Mouse (Mus musculus) embryo, embryonic 11.5 days (tissue): ENCODE results near the gene Epb41l3.

ENCODE experiments used
- DNase-seq: peaks from one replicate; pipeline ENCODE4 v3.0.0-alpha.2; 2012; ENCODE audit warnings: low read depth, low spot score

Epb41l3 gene

DNA sequence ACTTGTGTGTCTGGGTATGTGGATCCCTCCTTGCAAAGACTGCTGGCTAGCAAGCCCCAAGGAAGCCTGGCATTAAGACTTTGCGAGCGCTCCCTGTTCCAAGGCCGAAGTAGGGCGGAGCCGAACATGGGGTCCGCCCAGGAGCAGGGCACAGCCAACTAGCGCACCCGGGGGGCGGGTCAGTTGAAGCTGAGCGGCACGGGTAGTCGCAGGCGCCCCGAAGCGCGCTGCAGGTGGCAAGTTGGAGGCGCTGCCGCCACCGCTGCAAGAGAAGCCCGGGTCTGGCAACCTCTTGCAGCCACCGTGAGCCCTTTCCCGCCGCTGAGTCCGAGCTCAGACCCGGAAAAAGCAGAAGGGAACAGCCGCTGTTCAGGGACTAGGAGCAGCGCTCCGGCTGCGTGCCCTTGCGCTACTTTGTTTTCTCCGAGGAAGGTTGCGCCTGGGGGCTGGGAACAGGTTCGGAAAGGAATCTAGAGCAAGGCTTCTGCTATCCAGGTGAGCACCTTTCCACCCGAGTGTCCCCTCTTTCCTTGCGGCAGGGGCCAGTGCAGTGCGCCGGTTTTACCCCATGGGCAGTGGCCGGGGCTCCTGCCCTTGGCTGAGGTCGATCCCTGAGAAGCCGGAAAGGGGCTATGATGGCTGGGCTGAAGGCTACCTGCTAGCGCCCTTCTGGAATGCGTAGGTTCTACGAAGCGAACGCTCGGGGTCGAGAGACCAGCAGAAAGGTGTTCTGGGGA is at the start of gene Epb41l3:
Gene Epb41l3 (plus strand): TSS at position 183 of the 737 bp plus-strand sequence.
- peak; percentile 56 for DNase-seq

DNA sequence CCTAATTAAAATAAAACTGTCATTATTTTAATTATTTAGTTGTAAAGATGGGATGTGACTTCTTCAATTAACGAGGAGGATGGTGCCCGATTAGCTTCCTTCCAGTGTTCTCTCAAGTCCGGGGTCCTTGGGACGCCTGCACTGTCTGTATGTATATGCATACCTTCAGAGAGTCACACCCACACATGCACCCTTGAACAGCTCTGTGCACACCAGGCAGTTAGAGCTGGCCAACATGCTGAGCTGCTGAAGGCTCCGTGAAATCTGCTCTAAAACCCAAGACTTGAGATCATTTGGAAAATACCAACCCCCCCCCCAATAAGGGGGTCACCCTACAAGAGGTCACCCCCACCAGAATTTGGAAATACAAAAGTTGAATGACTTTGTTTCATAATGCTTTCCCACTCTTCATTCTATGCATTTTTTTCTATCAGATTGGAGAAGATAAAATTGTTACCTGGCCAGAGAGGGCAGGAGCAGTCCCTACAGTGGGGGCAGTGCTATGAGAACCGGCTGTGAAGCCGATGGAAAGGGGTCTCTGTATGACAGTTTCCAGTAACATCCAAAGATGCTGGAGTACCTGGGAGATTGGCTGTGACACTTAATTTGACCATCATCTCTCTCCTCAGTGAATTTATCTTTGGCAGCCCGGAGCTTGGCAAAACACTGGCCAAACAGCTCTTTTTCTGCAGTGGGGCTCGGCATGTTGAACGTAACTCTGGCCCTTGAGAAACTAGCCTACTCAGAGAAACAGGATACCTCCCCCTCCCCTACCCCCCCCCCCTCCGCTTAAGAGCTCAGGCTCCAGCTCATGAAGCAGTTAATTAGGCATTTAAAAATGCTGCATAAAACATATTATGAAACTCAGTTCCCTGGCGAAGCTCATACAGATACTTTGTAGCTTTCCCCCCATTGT is 36.5 kb upstream of the Epb41l3 start:
- DNase-seq = no peak

DNA sequence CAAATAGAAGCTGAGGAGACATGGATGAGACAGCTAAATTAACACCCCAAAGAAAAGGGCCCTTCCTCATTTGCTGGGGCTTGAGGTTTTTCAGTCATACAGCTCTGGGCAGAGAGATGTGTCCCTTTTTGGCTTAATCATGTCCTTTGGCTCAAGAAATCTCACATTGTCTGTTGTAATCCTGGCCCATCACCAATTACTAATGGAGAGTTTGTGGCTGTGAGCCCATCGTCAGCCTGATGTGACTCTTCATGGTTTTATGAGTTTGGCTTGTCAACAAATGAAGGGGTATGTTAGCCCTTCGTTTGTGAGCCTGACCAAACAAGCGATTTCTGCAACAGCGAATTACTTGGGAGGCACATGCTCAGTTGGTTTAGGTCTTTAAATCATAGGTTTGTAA is 34.0 kb upstream of the Epb41l3 start:
- no peak for DNase-seq

DNA sequence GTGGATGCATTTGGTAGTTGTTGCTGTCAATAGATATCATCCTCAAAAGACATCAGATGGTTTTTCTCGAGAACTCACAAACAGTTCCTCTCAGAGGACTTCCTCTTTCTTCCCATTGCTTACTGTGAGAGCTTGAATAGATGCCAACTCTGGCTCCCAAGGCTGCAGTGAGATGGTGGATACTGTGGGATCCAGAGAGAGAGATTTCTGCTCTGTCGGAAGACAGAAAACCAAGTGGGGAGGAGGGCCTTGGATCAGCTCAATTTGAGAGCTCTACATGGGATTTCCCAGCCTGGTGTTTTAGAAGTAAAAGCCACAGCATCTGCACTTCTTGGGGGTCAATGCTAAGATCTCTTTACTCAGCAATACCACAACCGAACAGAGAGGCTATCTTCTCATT is 26.7 kb upstream of the Epb41l3 start:
- no peak for DNase-seq

DNA sequence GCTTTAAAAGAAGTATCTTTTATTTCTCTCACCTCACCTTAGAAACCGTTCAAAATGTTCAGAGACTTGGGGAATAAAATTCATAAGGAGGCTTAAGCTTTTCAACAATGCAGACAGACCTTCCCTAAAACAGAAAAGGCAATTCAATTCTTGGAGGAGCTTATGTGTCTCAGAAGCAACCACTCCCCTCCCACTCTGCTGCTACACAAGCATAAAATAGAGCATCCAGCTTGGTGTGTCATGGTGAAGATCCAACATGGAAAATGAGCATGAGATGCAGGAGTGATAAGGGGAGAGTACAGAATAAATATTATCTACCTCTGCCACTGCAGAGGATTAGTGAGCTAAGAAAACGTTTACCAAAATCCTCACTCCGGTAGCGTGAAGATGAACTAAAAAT is 21.5 kb upstream of the Epb41l3 start:
- no peak for DNase-seq

DNA sequence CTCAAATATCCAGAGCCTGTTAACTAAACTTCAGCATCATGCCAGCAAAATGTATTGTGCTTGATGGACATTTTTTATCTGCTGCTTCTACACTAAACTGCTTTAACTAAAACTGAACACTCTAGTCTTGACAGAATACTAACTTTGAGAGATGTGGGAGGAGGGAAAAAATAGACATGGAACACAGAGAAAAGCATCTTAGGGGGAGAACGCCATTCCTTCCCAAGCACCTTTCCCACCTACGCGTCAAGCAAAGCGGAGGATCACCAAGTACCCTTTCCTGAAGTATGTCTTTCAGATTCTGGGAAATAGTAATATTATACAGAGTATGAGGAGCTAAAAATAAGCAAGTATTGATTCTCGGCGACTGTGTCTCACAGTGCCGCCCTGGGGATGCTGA is 15.7 kb upstream of the Epb41l3 start:
- DNase-seq = no peak

DNA sequence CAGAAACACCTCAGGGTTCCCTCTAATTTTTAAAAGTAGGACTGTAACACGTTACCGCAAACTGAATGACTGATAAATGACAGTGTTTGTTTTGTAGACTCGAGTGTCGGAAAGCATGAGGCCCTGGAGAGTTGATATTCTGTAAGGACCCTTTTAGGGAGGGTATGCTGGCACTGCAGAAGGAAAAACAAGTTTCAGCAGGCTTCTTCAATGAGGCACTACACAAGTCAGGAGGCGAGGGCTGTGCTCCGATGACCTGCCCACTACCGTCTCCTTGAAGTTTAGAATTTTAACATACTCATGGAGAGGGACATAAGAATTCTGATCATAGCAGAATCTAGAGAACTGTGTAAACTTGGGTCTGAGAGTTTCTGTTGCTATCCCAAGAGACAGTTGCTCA is 15.1 kb upstream of the Epb41l3 start:
- no peak for DNase-seq

DNA sequence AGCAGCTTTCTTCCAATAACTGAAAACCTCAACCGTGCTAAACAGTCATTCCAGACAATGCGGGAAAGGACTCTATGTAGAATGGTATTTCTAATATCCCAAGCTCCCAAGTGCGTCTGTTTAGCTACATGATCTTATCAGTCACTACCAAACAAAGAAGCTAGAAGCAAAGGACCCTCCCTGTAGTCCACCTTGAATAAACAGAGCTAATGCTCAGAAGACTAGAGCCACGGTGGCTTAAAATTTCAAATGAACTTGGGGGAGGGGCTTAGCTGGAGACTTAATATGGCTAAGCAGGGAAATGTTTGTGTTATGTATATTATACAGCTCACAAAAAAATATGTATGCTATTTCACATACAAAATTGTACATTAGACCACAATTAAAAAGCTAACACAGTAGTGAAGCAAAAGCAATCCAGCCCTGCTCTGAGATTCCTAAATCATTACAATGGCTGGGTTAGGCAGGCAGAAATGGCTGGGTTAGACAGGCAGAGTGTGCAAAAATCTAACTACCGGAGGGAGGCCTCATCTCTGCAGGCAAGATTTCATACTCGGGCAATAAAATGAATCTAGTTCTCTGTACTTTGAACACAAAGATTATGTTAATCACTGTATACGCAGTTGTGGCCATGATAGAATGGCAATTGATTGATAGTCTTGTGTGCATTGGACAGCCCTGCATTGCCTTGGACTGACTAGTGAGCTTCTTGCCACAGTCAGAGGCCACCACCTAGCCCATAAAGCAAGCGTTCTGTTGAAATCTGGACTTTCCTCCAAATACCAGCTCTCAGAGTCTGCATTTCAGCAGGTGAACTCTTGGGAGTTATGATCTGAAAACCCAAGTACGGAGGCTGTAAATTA is 13.4 kb upstream of the Epb41l3 start:
- no peak for DNase-seq

DNA sequence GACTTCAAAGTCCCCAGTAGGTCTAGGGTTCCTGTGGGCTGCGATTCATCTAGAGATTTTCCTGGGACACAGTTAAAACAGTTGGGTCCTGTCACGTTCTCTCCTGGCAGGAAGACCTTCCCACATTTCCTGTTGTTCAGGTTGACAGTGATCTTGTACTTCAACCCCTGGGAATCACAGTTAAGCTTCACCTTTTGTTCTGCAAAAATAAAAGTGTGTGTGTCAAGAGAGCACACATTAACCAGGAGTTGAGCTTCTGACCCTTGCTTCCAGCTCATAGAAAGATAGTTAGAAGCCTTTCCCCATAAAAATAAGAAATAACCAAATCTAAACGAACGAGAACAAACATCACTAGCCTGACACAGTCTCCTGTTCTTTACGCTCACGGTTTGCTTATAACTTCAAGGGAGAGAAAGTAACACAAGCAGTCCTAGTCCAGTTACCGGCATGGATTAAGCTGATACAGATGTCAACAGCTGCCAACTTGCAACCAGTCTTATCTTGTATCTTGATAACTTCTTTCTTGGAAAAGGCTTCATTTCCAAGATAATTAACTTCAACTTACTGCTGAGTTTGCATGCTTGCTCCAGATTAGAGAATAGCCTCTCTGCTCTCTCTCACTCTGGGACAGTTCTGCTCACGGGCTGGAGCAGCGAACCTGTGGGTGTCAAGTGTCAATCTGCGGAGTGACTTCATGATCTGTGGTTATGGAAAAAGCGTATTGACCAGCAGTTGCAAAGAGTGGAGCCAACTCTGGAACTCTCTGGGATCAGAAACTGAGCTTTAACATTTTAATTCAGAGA is 7.3 kb upstream of the Epb41l3 start:
- no peak for DNase-seq

DNA sequence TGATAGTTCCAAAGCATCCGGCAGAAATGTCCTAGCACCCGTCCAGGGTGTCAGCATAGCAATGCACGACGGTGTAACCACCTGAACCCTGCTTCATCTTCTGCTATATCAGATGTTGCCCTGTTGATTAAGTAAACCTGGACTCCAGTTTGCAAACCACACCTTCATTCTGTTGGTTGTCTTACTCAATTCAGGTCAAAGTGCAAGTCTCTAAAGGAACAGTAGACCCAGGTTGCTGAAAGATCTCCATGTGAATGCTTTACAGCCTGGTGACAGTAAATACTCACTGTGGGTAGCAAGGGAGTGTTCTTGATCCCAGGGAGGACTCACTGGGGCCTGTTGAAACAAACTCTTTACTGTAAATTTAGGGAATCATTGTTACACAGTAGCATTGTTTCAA is 1.4 kb upstream of the Epb41l3 start:
- DNase-seq = no peak

DNA sequence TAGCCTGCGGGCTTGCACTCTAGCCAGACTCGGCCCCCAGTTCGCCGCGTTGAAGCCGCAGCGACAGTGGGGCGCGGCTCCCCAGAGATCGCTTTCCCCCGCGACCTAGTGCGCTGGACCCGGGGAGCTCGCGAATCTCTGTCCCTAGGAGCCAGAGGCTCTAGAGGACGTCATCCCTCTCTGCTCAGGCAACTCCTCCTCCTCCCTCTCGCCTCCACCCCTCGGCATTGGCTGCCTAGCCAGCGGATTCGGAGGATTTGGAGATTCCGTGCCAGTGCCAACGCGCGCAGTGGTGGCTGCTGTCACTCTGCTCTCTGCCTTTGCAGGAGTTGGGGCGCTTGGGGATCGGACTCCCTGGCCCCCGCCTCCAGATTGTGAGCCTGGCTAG is 749 bp downstream of the Epb41l3 start:
- DNase-seq = peak; percentile 17

DNA sequence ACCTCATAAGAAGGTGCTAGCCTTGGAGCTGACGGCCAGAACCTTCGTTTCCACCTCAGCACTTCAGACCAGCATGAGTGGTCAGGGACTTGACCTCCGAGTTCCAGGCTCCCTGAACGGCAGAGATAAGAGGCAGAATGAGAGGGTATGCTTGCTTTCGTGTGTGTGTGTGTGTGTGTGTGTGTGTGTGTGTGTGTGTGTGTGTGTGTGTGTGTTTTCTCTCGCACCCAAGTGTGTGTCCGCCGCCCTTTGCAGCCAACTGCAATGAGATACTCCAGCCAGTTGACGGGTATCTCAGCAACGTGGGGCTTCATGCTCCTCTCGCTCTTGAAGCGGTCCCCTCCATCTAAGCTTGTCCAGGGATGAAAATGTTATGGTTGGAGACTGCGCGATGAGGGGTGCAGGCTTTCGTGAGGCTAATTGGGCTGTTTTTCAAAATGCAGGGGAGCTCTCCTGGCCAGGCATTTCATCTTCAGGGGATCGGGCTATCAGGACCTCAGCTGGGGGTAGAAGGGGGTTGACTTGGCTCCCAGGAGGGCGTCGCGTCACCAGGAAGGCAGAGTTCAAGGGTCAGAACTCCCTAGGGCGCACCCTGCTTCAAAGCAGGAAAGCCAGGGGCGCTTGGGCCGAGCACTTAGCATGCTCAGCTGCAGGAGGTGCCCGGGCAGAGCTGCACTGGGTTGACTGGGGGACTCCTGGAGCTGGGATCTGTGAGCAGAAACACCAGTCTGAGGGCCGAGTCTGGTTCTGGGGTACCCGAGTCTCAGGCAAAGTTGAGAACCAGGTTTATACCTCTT is 1.5 kb downstream of the Epb41l3 start:
- DNase-seq = no peak

DNA sequence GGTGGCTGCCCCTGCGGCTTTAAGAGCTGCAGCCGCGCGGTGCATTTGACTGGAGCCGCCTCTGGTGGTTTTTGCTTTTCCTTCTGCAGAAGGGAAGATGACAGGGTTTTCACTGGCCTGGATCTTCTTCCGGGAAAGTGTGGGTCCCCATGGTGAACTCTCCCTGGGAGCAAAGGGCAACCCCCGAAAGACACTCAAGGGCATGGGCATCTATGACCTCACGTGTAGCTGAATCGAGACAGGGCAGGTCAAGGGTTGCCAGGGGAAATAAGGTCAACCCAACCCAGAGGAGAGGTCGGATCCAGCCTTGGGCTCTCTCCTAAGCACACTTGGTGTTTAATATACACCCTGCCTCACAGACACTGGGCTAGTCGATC is 2.0 kb downstream of the Epb41l3 start:
- DNase-seq = no peak

DNA sequence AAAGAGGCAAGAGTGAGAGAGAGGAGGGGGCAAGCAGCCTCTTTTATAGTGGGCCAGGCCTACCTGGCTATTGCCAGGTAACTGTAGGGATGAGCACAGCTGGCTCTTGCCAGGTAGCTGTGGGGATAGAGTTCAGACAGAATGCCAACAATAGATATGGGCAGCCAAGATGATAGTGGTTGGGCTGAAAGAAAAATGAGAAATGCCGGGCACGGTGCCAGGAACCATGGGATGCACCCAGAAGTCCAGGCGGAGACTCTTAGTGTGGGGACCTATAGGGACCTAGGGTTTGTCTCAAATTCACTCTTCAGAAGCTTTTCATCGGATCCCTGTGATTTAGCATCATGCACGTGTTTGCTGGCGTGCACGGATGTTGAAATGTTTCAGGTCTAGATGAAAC is 6.8 kb downstream of the Epb41l3 start:
- DNase-seq = no peak

DNA sequence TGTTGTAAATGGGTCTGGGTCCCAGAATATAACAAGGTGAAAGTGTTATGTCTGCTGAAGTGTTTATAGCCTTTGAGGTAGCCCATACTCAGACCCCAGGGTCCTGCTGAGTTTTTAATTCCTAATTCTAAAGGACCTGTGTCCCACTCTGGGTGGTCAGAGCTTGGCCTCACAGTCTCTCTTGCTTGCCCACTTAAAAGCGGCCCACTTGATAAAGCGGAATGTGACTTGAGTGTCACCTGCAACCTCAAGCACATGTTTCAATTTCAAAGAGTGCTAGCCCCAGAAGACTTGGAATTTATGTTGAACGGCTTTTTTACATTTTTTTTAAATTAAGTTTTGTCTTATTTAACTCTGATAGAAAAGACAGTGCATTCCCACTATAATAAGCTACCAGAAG is 16.1 kb downstream of the Epb41l3 start:
- no peak for DNase-seq

DNA sequence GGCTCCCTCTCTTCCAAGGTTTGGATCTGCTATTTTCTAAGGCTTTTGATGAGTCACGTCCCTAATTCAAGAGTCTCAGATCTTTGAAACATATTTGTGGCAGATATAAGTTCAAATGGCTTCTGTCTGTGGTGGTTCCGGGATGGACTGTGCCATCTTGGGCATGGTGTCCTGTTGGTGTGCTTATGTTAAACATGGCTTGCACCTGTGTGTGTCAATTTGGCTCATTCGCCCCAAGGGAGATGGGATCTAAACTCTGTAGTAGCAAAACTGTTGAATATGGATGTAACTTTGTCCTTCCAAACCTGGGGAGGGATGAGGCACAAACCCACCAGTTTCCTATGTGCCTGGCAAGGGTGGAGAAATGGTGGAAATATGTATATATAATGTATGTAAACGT is 21.6 kb downstream of the Epb41l3 start:
- no peak for DNase-seq

DNA sequence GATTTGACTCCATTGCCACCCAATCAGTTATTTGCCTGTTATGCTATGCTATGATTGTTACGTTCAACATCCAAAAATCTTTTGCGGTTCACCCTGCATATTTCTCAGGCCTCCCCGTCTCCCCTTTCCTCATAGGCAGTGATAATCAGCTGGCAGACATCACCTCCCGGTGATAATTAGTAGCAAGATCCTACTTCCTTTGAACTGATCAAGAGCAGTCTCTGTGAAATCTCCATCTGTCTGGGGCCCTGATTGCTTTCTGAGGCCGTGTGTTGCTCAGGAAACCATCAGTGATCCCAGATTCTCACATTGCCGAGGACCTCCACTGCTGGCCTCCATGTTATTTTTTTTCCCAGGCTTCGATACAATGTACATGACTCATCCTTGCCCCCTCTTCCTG is 22.5 kb downstream of the Epb41l3 start:
- no peak for DNase-seq

DNA sequence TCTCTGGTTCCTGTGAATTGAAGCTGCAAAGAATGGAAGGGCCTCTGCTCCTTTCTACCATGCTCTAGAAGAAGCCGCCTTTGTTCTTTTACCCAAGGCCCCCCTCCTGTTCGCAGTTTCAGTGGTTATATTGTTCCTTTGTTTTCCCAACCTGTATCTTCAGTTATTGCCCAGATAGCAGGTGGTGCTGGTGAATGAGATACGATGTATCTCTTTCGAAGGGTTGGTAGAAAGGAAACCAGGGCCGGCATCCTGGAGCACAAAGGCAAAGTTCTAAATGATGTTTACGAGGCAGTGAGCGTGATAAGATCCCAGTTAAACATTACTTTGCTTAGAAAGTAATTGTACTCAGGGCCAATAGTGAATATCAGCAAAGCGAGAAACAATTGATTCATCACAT is 27.8 kb downstream of the Epb41l3 start:
- DNase-seq = no peak

DNA sequence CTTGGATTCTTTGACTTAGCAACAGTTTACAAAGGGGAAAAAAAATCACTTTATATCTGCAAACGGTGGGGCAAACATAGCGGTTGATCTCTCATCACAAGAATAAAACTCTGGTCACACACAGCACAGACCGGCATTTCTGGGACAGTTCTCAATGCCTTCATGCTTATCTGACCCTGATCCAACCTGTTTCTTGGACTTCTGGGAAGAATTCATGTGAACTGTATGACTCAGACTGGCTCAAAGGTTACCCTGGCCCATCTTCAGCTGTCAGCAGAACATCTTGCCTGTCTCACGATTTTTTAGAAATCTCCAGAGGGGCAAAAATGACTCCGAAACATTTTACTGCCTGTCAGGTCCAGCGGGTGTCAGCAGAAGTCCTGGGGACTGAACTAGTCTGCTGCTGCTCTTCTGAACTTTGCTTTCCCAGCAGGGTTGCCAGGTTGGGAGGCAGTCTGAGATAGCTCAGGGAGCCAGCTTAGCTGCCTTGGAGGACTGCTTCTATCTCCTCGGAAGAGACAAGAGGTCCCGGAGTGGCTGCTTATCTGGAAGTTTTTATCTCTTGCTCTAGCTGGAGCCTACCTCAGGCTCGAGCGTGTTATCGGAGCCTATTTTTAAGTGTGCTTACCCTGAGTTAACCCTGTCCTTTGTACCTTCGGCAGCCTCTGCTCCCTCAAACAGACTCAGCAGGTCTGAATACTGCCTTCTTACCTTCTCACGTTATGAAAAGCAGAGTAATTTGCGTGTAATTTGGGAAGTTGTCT is 29.7 kb downstream of the Epb41l3 start:
- no peak for DNase-seq
